Mouse (Mus musculus) cerebellum, postnatal 36 days (tissue): ENCODE data around the gene Gm42957.
"Not testable (repeated sequence)": the region's sequence is repeated elsewhere in the genome, so short reads cannot be mapped to it uniquely, and the experiment has no call there.

ENCODE experiments used
- DNase-seq, 2 experiments: peaks; one replicate each; pipeline ENCODE4 v3.0.0; 2021 to 2022; ENCODE audit warnings: mixed read lengths in 2 of 2

Gm42957 gene

DNA sequence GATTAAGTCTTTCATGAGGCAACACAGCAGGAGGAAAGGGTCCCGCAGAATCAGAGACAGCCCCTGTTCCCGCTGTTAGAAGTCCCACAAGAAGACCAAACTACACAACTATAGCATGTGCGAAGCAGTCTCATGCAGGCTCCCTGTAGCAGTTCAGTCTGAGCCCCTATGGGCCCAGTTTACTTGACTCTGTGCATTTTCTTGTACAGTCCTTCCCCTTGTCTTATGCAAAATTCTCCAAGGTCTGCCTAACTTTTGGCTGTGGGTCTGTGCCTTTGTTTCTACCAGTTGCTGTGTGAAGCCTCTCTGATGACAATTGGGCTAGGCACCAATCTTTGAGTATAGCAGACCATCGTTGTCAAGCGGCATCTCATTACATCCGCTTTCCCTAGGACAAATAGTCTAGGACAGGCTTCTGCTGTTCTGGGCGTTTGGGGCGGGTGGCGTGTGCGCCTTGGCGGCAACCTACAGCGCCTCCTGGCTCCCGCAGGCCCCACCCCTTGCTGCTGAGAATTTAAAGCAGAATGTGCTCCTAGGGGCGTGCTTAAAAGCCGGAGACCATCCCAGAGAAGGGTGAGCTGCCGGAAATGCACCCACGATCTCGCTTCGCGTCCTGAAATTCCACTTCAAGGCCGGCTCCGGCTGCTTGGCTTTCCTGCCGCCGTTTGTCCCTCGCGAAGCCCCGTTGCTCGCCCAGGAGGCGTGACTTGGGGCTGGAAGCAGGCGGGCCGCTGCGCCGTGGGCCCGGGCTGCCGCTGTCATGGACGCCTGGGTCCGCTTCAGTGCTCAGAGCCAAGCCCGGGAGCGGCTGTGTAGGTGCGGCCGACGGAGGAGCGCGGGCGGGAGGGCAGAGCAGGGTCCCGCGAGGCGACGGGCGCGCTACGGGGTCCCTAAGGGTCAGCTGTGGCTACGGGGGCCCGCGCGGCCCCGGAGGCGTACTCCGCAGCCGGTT is at the start of gene Gm42957, which contains the start of gene Pex11b:
Gm42957 (plus strand) TSS at position 547 of the 952 bp plus-strand sequence.
Pex11b (plus strand) TSS at position 449 of the 952 bp plus-strand sequence.
- peak; percentile 89 for DNase-seq

DNA sequence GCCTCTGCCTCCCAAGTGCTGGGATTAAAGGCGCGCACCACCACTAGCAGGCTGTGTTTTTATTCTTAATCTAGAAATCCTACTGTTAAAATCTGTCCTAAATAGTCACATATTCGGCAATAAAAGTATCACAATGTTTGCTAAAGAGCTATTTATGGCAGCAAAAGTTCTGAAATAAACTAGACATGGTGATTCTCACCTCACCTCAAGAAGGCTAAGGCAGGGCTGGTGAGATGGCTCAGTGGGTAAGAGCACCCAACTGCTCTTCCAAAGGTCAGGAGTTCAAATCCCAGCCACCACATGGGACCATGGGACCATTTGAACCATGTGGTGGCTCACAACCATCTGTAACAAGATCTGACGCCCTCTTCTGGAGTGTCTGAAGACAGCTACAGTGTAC is 44.6 kb upstream of the Gm42957 start:
- DNase-seq, result no peak

DNA sequence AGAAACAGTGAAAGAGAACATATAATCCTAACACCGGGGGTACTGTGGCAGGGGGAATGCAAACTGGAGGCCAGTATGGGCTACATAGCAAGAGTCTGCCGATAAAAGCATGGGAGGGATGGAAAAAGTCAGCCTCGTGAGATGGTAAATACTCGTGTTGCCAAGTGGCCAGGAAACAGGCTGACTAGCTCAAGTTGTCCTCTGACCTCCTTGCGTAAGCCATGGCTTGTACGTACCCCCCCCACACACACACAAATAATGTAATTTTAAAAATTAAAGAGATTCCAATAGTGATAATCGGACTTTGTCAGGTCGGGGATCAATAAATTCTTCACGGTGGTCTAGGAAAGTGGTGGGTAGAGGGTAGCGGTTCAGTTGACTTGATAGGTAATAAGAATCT is 41.9 kb upstream of the Gm42957 start:
- DNase-seq, result peak; percentile 28 to 39

DNA sequence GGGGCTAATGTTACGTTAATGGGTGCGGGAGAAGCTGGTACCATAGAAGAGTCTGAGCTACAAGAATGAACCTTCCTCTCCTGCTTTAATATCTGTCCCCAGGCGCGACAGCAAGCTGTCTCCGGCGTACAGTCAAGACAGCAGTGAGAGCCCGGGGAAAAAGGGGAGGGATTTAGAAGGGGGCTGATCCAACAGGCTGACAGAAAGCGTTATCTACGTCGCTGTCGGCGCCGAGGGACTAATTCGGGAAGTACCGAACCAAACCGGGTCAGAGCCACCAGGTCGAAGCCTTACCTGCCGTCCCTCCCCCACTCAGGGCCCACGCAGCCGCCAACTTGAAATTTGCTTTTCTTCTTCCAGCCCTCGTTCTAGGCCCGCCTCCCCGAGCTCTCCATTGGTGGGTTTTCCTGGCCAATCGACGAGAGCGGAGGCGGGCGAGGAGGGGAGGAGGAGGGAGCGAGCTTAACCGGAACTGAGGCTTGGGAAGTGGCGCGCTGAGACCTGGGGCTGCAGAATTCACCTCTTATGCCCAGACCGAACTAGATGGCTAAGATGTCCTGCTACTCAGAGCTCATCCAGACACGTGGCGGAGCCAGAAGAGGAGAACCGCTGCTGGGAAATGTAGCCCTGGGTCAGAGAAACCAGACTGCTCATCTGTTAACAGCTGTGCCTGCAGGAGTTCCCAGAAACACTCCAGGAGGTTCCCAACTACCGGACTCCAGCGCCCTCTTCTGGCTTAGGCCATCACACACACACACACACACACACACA is 41.3 kb upstream of the Gm42957 start, which contains the start of gene Polr3gl:
Polr3gl (minus strand) TSS at position 392 of the 771 bp plus-strand sequence.
- peak; percentile 96 to 97 for DNase-seq

DNA sequence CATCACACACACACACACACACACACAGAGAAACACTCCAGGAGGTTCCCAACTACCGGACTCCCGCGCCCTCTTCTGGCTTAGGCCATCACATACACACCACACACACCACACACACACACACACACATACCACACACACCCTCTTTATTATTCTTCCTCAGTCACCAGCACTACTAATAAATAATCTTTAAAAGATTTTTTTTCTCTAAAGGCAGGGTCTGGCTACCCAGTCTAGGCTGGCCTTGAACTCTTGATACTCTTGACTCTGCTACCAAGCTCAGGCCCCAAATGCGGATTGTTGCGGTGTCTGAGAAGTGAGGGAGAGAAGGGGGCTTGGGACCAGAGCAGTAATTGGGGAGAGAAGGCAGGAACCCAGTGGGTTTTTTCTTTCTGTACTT is 40.4 kb upstream of the Gm42957 start:
- no peak for DNase-seq

DNA sequence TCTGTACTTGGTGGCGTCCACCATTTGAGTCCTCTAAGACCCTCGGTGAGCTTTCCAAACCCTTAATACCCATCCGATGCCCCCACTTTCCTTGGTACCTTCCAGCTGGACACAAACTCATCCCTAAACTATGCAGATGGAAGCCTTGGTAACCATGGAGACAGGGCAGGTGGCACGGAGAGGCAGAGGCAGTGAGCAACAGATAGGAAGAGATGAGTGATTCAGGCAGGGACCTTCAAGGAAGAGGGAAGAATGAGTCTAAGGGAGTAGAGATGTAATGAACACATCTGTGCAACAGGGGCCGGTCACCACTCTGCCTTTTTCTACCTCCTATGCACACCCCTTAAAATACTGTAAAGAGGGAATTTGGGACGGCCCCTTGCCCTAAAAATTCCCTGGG is 39.6 kb upstream of the Gm42957 start:
- peak; percentile 41 to 52 for DNase-seq

DNA sequence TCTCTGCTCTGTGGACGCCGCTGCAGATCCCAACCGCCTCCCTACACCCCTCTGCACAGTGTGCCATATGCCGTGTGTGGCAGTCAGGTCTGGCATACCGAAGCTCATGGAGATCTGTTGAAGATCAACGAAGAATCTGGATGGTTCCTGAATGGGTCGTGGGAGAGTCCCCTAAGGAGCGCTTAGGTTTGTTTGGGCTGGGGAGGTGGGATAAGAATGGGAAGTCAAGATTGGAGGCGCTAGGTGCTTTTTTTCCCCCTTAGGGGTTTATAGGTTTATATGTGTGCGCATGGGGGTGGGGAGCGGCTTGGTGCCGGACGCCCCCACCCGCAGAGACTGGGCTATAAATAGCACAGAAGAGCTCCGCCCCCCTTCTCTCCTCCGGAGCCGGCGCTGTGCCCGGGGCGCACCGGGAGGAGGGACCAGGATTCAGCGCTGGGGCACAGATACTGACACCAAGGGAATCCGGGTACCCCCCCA is 39.0 kb upstream of the Gm42957 start, which contains the start of gene Ankrd34a:
Ankrd34a (plus strand) TSS at position 409 of the 480 bp plus-strand sequence.
- peak; percentile 87 to 91 for DNase-seq

DNA sequence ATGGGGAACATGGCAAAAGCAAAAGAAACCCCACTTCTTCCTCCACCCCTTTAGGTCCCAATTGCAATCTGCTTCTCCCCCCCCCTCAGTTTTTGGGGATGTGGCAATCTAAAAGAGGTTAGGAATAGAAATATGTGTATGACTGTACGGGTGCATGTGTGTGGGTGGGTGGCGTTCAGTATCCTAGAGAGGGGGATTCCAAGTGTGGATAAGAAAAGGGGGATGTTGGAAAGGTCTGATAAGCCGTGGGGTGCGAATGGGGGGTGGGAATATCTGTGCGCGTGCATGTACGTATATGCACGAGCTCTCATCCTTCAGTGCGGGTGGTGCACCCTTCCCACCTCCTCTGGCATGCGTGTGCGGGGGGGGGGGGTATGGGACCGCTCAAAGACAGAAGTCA is 38.4 kb upstream of the Gm42957 start:
- peak in 1 of 2 experiments; percentile 27 for DNase-seq

DNA sequence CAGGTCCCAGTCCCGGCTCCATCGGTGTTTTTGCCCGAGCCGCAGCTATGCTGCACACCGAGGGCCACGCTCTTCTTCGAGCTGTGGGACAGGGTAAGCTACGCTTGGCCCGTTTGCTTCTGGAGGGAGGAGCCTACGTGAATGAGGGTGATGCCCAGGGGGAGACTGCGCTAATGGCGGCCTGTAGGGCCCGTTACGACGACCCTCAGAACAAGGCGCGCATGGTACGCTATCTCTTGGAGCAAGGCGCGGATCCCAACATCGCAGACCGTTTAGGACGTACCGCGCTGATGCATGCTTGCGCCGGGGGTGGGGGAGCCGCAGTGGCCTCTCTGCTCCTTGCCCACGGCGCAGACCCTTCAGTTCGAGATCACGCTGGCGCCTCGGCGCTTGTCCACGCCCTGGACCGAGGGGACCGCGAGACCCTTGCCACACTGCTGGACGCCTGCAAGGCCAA is 37.8 kb upstream of the Gm42957 start:
- DNase-seq, result peak; percentile 49 to 55

DNA sequence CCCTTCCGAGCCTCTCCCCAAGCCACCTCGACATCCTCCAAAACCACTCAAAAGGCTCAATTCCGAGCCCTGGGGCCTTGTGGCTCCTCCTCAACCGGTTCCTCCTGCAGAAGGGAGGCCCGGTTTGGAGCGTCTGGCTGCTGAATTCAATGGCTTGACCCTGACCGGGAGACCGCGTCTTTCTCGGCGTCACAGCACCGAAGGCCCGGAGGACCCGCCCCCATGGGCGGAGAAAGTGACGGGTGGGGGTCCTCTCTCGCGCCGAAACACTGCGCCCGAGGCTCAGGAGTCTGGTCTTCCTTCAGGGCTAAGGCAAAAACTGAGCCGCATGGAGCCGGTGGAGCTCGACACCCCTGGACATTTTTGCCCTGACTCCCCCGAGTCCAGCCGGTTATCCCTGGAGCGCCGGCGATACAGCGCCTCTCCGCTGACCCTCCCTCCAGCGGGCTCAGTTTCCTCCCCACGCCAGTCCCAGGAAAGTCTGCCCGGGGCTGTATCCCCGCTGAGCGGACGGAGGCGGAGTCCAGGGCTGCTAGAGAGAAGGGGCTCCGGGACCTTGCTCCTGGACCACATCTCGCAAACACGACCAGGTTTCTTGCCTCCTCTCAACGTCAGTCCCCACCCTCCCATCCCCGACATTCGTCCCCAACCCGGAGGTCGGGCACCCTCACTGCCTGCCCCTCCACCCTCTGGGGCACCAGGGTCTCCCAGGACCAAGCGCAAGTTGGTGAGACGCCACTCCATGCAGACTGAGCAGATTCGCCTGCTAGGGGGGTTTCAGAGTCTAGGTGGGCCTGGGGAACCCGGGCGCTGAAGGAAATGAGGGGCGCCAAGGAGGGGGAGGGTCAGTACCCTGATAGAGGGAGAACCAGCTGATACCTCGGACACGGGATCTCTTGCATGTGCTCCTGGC is 36.9 kb upstream of the Gm42957 start:
- peak; percentile 59 to 61 for DNase-seq

DNA sequence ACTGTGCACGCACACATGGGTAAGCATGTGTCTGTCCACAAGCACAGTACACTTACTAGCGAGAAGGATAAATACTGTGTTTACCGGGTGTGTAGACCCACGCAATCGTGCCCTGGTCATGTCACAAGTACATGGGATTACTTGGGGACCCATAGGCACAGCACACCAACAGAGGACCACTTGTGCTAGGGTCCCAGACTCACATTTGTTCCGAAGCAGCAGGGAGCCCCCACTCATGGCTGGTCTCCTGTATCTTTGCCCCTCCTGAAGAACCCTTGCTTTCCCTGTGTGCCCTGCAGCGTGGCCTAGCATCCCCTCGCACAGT is 36.2 kb upstream of the Gm42957 start:
- no peak for DNase-seq

DNA sequence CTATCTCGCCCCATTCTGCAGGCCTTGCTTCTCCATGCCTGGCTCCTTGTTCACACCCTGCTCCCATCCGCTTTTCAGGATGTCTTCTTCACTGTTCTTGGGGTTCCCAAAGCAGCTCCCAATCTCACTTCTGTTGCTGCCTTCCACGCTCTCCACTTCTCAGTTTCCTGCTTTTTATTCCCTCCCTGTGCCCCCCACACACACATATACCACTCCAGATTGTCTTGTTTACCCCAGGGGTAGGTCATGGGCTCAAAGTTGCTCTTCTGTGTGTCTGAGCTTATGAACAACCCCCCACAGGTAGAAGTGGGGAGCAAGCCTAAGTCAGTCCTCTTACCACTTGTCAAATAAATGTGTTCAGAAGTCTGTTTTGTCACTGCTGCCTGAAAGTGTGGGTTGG is 35.9 kb upstream of the Gm42957 start:
- DNase-seq, result no peak

DNA sequence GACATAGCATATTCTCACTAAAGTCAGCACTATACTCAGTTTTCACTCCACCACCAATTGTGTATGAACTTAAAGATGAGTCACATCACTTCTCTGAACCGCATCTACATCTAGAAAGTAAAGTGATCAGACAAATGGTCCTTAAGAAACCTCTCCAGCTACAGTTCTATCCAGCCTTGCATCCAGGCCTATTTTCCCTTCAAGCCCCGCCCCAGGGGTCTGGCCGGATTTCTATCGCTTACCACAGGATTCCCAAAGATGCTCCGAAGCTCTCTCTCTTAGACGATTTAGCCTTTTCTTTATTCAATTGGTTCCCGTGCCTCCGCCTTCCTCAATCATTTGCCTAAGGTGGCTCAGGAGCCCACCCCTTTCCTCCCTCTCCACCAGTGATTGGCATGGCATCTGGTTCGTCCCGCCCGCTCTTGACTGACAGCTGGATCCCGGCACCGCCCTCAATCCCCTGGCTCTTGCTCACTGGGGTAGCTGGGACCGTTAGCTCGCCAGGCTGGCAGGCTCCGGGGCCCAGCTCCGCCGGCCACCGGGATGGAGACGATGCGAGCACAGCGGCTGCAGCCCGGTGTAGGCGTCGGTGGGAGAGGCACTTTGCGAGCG is 34.5 kb upstream of the Gm42957 start, which contains the start of gene Lix1l:
Lix1l (plus strand) TSS at position 511 of the 612 bp plus-strand sequence.
- DNase-seq, result peak; percentile 87 to 89

DNA sequence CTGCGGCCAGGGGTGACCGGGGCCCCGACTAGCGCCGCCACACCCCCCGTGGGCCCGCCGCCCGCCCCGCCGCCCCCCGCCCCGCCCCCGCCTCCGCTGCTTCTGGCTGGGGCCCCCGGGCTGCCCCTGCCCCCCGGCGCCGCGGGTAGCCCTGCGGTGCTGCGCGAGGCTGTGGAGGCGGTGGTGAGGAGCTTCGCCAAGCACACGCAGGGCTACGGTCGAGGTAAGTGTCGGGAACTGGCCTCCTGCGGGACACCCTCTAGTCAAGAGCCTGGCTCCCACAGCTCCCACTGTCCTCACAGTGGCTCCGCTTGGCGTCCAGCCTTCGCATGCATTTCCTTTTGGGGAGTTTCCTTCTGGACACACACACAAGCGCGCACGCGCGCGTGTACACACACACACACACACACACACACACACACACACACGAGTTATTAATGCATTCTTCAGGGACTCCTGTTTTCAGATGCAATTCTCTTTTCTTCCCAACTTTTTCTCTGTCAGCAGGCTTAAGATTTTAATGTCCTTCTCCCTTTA is 34.0 kb upstream of the Gm42957 start:
- peak; percentile 68 to 71 for DNase-seq

DNA sequence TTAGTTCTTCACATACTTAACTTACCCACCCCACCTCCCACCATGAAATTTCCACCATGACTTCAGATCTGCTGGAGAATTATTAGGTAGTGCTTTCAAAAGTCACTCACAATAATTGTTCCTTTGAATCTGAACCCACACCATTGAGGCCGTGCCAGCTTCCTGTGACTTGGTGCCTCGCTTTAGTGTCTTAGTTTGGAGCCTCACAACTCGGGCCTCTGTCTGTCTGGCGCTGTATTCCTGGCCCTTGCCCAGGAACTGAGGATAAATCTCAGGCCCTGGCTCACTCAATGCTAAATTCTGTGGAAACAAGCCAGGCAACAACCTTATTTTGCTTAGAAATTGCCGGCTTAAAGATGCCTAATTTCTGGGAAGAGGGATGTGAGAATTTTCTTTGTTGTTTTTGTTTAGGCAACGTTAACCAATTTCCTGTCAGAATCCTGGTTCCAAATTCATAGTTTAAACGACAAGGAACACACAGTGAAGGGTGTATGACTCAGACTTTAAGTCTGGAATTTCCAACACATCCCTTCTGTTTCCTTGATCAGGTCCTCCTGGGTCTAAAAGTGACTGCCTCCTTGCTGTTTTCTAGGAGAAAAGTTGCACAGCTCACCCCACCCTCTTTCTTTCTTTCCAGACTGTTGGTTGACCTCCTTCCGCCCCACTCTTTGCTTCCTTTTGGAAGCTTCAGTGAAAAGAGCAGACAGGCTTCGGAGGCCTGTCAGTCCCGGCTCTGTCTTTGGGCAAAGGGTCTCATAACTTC is 33.2 kb upstream of the Gm42957 start:
- no peak for DNase-seq

DNA sequence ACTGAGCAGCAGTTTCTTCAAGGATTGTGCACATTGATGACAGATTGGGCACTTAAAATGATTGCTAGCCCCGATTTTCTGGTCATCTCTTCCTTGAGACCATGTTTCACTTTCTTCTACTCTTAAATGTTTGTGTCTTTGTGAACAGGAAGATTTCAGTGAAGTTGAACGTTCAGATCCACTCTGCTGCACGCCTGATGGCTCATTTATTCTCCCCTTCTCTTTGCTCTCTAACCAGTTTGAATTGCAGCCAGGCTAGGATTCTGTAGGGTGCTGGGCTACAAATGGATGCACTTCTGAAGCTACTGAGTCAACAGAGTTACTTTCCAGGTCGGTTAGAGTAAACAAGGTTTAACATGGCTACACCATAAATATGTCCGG is 32.6 kb upstream of the Gm42957 start:
- no peak for DNase-seq

DNA sequence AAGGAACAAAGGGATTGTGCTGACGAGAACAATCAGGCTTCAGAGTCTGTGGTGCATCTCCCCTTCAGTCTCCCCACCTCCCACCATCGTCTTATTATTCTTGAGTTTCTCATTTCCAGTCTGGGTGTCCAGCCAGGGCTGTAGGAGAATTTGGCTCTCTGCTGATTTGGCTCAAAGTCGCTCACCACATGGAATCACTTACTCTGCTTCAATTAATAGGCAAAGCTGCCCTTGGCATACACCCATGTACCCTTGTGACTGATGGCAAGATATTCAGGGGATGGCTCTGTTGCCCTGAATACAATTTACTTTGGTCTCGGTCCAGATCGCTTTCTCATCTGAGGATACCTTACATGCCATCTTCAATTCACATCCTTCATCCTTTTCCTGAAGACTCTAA is 32.0 kb upstream of the Gm42957 start:
- peak; percentile 42 to 59 for DNase-seq

DNA sequence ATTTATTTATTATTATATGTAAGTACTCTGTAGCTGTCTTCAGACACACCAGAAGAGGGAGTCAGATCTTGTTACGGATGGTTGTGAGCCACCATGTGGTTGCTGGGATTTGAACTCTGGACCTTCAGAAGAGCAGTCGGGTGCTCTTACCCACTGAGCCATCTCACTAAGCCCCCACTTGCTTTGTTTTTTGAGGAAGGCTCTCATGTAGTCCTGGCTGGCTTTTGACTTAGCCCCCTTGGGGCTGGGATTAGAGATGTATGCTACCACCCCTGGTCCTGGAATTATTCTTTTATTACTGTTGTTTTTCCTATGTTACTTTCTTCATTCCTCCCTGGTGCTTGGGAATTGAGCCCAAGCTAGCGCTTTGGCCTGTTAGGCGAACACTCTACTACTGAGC is 29.3 kb upstream of the Gm42957 start:
- DNase-seq, result not testable (repeated sequence)

DNA sequence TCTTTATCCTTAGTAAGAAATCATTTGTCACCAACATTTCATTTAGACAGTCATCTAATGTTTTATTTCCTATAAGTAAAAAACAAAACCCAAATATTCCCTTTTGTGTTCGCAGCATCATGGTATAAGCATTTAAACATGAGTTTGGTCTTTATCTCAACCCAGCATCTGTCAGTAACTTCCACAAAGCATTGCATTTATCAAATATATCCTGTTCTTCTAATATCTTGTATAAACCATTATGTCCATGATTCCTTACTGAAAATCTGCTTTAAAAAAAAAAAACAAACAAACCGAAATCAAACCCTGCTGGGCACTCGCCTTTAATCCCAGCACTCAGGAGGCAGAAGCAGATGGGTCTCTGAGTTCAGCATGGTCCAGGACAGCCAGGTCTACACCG is 28.7 kb upstream of the Gm42957 start:
- no peak for DNase-seq

DNA sequence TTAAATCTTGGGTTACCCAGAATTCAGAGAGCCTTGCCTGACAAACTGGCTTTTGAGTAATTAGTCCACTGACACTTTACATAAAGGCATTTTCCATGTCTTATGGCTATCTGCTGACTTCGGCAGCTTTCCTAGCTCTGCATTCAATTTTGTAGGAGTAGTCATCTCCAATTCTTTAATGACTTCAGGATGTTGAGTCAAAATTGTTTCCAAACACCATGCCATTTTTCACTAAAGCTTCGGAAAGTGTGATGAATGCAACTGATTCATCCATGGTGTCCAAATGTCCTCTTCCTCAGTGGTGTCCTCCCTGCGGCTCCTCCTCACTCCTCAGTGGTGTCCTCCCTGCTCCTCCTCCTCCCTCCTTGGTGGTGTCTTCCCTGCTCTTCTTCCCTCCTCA is 17.3 kb upstream of the Gm42957 start:
- no peak for DNase-seq

DNA sequence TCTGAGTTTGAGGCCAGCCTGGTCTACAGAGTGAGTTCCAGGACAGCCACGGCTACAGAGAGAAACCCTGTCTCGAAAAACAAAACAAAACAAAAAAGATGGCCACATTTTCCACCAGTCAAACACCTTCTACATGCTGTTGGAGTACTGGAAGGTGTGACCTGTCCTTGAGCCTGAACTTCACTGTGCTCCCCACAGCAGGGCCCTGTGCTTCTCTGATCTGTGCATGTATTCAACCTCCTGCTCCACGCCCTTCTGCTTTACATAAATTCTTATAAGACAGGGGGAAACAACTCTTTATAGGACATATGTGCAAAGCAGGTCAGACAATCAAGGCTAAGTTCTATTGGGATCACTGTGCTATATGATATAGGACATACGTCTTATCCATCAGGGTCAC is 12.1 kb upstream of the Gm42957 start:
- no peak for DNase-seq
